Mouse (Mus musculus) cerebellum, adult 2 months (tissue): Measurements from ENCODE around the gene Mvp.

ENCODE experiments used
- CTCF ChIP-seq: fragments of 200-500 bp; IDR thresholded peaks from 2 replicates; pipeline ENCODE4 v1.5.1; 2011; ENCODE audit warnings: low read depth, mild to moderate bottlenecking, control low read depth, low read length, moderate library complexity, borderline replicate concordance; ENCODE audit not compliant: insufficient read depth
- POLR2A ChIP-seq: fragments of 200-500 bp; IDR thresholded peaks from 2 replicates; pipeline ENCODE4 v1.6.1; 2011; ENCODE audit warnings: low read length, control low read depth, borderline replicate concordance; ENCODE audit not compliant: insufficient read depth

DNA sequence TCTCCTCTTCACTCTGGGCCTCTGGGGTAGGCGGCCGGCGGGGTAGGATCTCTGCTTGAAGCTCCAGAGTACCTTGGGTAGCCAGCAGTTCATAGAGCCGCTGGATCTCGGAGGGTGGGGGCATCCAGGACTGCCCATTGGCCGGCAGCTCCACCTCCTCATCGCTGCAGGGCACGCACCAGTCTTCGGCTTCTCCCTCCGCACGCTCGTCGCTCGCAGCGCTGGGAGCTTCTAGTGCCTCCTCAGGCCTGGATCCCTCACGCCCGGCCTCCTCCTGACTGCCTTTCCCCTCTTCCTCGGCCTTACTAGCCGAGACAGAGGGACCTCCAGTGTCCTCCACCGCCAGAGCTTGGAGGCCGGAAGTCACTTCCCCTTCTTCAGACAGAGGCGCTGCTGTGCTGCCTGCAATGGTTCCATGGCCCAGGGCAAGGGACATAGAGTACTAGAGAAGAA is 2.1 kb upstream of the Mvp start:
- TF ChIP-seq CTCF (no peak), POLR2A (peak; percentile 49)
